Mouse (Mus musculus) layer of hippocampus, adult 9-11 months (tissue): ENCODE data around the gene Dzip1l.
A peak's percentile ranks its signal among the peaks of the same experiment; 100 is the strongest.

Experiments
- DNase-seq: peaks from one replicate; pipeline ENCODE4 v3.0.0; 2022

Gene Dzip1l

DNA sequence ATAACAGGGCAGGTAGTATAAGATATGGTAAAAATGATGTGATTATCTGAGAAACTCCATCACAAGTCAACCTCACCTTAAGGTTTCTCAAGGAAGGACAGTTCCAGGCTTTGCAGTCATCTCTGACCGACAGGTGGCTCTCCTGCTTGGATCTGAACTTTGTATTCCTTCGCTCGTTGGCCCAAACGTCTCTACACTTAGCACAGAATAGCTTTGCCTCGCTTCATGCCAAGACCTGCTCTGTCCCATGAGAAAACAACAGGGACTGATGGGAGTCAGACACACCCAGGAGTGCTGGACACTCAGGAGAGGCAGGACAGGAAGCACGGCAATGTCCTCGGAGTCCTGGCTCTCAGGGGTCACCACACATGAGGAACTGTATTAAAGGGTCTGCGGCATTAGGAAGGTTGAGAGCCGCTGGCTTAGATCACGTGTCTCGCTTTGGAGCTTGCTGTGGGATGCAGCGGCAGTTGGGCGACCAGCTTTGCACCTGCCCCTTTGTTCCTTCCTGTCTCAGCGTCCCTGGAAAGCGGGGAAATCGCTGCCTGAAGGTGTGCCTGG lies 32.4 kb downstream of the Dzip1l start:
- no peak for DNase-seq

DNA sequence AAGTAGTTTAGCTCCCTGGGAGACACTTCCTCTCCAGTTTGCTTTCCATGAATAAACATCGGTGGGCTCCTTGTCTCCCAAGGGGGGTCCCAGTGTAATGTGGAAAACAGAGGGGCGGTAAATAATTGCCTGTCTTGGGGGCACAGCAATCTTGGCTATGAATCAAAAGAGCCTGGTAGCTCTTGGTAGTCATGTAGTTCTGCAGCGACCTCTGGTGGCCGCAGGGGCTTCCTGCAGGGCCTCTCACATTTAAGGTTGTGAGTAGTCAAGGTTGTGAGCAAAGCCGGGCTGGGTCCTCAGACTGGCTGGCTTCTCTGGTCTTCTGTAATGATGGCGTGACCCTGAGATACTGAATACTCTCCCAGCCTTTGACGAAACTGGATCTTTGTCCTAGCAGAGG lies 33.1 kb downstream of the Dzip1l start:
- peak; percentile 65 for DNase-seq

DNA sequence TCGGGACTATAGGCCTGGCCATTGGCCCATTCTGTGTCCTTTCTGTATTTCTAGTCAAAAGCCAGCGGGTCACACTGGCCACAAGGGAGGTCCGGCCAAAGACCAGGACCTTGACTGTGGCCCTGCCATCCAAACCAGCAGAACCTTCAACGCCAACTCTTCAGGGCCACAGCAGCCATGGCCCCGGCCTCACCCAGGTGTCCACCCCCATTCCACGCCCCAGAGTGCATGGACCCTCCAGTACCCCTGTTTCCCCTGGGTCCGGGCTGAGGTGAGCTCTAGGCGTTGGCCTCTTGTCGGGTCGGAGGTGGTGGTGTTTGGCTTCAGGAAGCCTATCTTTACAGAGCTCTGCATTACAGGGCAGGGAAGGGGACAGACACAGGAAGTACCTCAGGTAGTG lies 33.6 kb downstream of the Dzip1l start:
- no peak for DNase-seq

DNA sequence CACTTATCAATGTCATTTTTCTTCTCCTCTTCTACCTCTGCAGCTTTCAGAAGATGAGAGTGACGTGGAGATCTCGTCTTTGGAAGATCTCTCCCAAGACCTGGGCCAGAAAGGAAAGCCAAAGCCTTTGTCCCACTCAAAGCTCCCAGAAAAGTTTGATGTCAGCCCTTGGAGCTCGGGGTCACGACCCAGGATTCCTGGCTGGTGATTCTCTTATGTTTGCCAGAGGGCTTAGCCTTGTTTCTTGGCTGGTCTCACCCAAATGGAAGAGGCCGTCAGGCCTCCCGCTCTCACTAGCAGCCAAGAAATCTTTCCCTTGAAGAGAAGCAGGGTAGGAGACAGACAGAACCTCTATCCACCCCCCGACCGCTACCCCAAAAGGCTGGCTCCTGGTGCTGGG lies 38.3 kb downstream of the Dzip1l start:
- no peak for DNase-seq

DNA sequence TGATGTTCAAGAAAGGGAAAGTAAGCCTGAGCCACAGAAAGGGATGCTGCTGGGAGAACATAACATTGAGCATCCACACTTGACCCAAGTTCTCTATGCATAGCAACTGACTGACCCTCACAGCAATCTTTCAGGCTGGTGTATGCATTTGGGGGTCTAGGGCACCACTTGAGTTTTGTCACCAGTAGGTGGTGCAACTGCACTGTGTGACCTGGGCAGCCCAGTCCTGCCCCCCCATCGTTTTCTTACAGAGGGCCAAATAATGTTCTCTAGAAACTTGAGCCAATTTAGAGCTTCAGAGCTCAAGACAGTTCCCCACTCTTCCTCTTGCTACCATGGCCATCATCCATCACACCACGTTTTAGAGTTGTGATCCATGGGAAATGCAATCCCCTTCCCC lies 42.3 kb downstream of the Dzip1l start:
- no peak for DNase-seq

DNA sequence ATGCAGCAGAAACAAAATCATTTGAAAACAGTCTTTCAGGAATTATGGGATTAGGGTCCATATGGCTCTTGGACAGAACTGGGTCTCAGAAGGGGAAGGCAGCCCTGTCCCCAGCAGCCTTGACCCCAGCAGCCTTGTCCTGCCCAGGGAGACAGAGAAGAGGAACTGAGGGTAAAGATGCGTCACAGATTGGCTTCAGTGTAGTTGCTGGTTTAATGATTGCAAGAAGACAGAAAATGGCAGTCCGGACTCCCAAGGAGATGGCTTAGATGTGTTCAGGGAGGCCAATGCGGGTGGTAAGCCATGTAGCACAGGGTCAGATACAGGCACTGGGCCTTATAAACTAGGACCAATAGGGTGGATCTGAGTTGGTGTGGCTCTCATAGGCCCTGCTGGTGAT lies 46.4 kb downstream of the Dzip1l start:
- no peak for DNase-seq

DNA sequence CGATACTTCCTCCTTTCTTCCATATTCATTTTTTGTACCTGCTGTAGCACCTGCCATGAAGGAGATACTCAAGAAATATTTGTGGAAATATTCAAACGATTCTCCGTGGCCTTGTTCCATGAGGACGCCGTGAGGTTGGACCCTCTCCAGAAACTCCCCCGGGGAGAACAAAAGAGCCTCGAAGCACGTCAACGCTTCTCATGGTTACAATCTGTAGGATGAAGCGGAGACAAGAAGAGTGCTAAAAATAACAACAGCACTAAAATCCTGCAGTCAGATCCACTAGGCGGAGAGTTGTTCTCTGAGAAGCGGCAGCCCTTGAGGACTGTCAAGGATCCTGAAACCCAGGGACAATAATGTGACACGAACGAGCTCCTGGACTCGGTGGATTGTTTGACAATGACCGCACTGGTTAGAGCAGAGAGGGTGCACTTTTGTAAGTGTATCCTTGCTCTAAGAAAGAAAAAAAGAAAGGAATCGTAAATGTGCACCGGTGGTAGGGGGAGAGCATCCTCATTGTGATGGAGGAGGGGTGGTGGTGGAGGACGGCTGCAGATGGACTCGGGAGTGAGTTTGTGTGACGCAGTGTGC lies 52.8 kb downstream of the Dzip1l start:
- DNase-seq, result peak; percentile 28

DNA sequence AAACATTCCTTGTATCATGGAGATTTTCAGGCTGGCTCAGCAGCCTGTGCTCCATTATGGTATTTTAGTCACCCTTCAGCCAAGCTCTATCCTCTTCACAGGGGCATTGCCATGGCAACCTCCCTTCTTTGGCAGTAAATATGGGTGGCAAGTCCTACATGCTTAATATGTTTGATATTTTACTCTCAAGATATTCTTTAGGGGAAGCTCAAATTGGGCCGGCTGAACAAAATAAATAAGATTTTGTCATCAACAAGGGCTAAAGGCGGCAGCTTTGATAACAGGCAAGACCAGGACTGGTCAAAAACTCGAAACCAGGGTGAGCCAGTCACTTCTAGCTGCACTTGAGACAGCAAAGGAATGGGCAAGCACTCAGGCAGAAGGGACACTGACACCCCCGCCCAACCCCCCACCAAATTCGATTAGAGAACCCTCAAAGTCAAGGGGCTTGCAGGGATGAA lies 55.8 kb downstream of the Dzip1l start:
- DNase-seq, result peak; percentile 42

DNA sequence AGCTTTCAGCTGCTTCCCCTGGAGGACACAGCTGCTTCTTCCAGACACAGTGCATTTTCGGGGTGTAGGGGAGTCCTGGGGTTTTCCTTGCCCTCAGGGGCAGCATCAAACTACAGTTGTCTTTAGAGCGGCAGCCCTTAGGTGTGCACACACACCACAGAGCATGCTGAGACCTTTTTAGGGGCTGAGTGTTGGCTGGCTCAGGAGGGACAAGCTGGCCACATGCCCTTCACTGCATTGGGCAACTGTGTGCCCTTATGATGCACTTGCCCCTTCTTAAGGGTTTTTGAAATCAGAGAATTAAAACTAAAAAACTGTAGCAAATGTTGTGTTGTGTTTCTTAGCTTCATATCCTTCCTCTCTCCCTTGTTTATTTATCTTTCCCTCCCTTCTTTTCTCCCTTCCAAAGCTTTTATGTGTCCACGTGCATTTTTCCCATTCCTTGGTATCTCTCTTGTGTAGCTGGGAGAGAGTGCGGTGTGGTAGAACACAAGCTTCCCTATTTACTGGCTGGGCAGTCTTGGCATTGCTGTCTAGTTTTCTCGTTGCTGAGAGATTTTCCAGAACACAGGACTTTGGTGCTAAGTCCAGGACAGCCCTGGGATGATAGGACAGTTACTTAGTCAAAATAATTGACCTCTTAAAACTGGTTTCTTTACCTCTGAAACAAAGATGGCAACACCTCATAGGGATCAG lies 56.4 kb downstream of the Dzip1l start:
- no peak for DNase-seq

DNA sequence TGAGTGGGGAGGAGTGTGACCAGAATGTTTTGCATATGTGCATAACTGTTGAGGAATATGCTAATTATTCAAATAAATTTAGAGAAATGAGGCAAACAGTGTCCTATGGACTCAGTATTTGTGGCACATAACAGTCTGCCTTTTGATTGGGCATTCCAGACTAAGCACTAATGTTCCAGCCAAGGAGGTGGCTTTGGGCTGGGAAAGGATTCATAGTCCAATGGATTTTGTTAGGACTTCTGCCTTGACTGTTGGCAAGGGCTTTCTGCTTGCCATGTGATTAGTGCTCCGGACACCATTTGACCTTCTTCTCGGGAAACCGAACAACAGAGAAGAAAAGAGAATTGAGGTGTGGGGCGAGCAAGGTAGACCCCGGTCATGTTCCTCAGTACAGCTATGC lies 60.5 kb downstream of the Dzip1l start:
- no peak for DNase-seq

DNA sequence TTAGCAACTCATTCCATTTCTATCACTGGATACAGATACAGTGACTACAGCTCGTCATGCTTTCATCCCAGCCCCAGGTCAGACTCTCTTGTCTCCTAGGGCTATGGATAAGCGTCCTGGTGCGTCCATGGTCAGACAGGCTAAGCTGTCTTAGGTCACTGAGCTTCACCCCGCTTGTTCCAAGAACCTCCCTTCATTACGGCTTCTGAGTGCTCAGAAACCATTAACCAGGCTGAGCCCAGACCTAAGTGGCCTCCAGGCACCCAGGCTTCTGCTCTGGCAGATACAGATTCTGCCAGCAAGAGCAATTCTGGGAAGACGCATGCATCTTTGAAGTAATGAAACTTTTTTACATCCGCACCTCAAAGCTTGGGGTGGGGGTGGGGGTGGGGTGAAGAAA lies 61.1 kb downstream of the Dzip1l start:
- DNase-seq, result no peak

DNA sequence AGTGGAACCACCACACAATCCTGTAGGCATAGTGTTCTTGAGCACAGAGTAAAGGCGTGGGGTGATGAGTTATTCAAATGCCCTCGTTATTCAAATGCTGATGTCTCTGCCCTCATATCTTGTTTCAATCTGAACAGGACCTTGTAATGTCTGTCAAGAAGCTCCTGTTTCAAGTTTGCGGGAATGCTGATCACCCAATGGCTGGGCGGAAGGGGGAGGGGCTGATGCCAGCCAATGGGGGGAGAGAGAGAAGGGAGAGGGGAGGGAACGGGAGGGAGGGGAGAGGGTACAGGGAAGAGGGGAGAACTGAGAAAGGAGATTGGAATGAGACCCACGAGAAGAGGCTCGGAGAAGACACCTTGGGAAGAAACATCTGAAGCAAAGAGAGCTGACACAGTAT lies 65.7 kb downstream of the Dzip1l start:
- no peak for DNase-seq

DNA sequence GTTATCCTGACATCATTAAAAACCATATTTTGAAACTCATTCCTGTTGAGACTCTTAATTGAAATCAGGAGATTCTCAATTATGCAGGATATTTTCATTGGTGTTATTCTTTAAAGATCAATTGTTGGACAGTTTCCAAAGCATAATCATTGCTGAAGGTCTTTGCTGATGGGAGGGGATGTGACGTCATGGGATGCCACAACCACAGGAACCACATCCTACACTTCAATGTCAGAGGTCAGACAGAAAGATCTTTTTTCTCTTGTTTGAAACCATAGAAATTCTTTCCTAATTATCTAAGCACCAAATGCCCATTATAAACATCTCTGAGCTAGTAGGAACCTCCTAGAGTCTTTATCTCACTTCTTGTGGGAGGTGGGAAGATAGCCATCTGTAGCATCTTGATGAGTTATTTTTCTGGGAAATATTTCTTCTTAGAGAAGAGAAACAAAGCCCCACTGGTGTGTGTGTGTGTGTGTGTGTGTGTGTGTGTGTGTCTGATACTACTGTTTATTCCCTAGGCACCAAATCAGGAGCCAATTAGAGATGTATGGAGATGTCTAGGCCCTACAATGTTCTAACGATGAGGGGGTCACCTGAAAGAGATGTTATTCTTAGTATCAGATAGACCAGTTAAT lies 70.6 kb downstream of the Dzip1l start:
- DNase-seq, result no peak

DNA sequence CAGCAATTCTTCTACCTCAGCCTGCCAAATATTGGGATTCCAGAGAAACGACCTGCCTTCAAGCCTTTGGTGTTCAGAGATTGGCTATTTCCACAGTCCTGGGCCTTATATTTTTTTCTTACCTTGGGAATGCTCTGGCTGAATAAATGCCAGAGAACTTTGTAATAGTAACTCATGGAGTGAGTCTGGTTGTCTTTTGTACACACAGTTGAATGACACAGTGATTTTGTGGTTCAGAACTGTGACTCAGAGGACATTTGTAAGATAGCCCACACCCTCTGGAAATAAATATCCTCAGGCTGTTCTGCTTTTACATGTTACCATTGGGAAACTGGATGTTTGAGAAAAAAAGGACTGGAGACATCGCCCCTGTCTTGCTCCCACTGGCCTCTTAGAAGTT lies 71.9 kb downstream of the Dzip1l start:
- no peak for DNase-seq

DNA sequence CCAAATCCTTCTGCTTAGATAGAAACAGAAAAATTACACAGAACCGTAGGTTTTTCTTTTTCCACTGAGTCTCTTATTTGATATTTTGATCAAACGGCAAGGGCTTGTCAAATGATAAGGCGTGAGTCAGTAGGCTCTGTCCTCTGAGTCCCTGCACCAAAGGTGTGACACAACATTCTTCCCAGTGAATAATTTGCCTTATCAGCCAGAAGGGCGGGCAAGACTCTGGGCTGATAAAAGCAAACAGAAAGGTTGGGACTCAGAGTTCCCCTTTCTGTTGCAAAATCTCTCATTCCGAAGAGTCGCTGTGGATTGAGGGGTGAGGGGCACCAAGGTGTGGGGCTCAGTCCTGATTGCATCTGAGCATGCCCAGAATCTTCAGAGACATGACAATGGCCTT lies 72.9 kb downstream of the Dzip1l start:
- DNase-seq, result no peak

DNA sequence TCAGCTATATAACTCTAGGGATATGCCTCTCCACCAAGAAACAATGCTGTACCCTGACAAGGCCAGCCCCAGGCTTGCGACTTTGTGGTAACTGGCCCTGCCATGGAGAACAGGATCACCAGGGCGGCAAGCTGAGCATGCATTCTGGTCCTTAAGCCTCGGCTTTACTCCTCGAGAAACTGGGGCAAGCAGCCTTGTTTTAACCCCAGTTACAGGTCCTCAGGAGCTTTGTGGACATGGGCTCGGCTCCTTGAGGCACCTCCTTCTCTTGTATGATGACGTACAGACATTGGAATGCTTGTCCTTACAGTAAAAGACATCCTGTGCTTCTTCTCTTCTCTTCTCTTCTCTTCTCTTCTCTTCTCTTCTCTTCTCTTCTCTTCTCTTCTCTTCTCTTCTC lies 74.4 kb downstream of the Dzip1l start:
- DNase-seq, result no peak

DNA sequence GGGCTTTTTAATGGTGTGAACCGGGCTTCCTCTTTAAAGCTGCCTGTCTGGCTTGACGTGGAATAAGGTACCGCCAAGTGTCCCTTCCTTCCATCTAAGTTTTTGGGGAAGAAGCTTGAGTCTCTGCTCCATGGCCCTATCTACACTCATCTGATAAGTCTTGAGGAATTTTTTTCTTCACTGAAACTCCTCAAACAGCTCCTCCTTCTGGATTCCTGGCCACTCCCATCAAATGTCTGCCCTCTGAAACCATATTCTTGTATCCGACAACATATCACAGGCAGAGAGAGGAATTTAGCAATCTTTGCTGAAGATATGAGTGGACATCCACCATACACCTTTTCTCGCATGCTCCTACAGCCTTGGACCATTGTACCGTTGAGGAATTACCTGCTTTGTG lies 77.0 kb downstream of the Dzip1l start:
- DNase-seq, result no peak

DNA sequence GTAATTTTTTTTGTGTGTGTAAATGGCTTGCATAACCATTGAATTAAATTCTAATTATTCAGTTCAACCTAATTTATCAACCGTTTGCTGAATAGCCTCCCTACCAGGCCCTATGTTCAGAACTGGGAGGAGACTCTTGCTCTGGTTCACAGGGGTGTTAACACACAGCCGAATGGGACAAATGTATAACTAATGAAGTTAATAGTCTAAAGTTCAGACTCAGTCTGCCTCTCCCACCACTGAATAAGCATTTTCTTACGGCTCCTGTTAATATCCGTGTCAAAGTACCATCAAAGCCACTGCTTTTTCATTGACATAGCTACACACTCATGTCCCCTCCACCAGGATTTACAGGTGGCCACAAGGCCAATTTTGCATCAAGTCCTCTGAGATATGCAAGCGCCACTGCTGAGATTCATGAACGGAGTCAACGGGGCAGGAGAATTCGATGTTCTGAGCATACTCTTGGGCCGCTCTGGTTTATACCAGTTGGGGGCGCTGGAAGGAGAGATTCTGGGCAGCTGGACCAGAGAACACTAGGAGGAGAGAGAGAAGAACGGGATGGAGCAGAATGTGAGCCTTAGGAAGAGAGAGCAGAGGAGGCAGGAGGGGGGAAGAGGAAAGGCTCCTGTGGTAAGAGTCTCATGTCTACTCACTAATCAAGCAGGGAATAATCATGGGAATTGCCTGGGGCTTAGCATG lies 78.3 kb downstream of the Dzip1l start:
- DNase-seq, result no peak

DNA sequence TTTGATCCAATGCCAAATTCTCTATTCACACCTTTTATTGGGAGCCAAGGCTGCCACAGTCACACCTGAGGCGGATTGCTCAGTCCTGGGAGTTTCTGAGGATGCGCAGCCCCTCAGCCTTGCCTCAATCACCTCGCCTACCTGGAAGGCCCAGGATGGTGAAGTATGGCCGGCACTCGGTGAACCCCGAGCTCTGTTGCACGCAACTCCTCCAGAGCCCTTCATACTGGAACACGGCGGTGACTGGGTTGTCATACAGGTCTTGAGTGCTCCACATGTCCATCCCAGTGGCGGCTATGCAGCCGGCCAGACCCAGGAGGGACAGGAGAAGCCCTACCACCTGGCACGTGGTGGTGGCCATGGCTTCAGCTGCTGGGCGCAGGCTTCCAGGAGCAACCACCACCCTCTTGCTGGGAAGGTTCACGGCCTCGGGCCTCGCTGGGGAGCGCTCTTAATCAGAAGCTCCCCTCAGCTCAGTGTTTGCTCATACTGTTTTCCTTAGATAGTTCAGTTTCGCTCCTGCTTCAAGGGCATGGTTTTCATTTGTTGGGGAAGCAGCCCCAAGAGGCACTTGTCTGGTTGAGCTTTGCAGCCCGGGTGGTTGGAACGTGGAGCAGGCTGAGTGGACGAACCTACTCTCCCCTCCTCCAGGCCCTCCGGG lies 80.4 kb downstream of the Dzip1l start:
- DNase-seq, result no peak

DNA sequence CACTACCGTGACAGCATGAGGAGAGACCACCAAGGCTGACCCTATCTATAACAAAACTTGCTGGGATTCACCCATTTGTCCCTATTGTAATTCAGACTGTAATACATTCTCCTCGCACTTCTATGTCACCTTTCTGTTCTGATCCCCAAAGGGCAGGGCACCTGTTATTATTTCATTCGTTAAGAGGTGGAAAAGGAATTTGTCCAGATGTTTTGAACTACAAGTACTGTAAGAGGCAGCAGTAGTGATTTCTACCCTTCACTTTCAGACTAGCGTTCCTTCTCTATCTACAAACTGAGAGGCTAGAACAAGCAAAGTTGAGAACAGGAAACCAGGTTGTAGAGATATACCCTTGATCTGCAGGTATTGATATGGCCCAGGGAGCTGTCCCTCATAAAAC lies 81.0 kb downstream of the Dzip1l start:
- DNase-seq, result no peak

DNA sequence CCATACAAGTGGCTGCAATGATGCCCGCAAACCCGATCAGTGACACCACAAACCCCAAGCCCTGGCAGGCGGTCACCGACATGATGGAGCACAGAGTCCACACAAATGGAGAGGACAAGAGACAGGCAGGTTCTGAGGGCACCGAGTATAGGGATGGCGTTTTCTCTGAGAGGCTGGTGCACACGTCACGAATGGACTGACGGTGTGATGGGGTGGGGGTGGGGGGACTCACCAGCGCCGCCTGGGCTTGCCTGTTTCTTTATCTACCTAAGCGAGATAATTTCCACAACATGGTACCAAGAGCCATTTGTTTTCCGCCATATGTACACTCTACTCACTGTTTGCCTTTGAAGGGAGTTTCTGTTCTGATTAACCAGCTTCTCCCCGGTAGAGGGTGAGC lies 87.8 kb downstream of the Dzip1l start, which contains the start of gene Cldn18:
TSS of gene Cldn18 (minus strand) at position 134 of the 400 bp plus-strand sequence.
- no peak for DNase-seq
